Mouse (Mus musculus) neural tube, embryonic 12.5 days (tissue): Measurements from ENCODE around the gene Prr19. TPM values are rescaled to one million over a fixed set of nuclear protein-coding genes. Genes with fewer than 3 reads are reported as not detected.

Experiments used
- ATAC-seq: fragments of 200-750 bp; cut with Nextera tagmentation; 2 replicates; pipeline ENCODE4 v1.8.0; 2017; ENCODE audit warnings: low read depth, mild to moderate bottlenecking, moderate TSS enrichment, moderate library complexity; ENCODE audit not compliant: low FRiP score
- H3K27ac ChIP-seq: fragments of 300-500 bp; sonication (generic); 2 replicates; pipeline ENCODE4 v1.5.1; 2016
- H3K27me3 ChIP-seq: fragments of 300-500 bp; sonication (generic); replicated peaks from 2 replicates; pipeline ENCODE4 v1.6.1; 2016; ENCODE audit warnings: mild to moderate bottlenecking
- H3K36me3 ChIP-seq: fragments of 300-500 bp; sonication (generic); 2 replicates; pipeline ENCODE4 v1.6.1; 2016; ENCODE audit warnings: mild to moderate bottlenecking
- H3K4me1 ChIP-seq: fragments of 300-500 bp; sonication (generic); 2 replicates; pipeline ENCODE4 v1.6.1; 2016
- H3K4me2 ChIP-seq: fragments of 300-500 bp; sonication (generic); replicated peaks from 2 replicates; pipeline ENCODE4 v1.6.1; 2016; ENCODE audit warnings: mild to moderate bottlenecking
- H3K4me3 ChIP-seq: fragments of 300-500 bp; sonication (generic); 2 replicates; pipeline ENCODE4 v1.5.1; 2016
- H3K9ac ChIP-seq: fragments of 300-500 bp; sonication (generic); 2 replicates; pipeline ENCODE4 v1.6.1; 2016; ENCODE audit warnings: mild to moderate bottlenecking
- H3K9me3 ChIP-seq: fragments of 300-500 bp; sonication (generic); 2 replicates; pipeline ENCODE4 v1.6.1; 2016; ENCODE audit warnings: mild to moderate bottlenecking
- WGBS: fragments of 180-500 bp; shearing (Covaris S2); methylation state at CpG from one replicate; pipeline ENCODE4 v1.1.7; 2016; 5-methylcytosine and 5-hydroxymethylcytosine counted together
- polyA plus RNA-seq: library from polyadenylated mRNA; unstranded; fragments of >200 nt; fragmentation: Nextera tagmentation; extraction: Ambion mirVana; gene quantifications from 2 replicates; pipeline ENCODE4 v1.2.1, GENCODE M21; 2016

The Prr19 gene
- polyA plus RNA-seq, 1 experiment from 2014 or later: 1.5 TPM

GRCm38 (mm10) chr7:25288011-25288410 is 13.2 kb upstream of the Prr19 start:
- Histone ChIP-seq H3K9me3 (0 out of 2 replicates have a peak, but pooled peaks cover 6% of the 10 kb centered on the region), H3K4me2 (no peak overlapping the region), H3K27ac (no peak overlapping the region), H3K9ac (no peak overlapping the region), H3K36me3 (peaks cover 85% of the 10 kb centered on the region), H3K4me1 (peaks cover 19% of the 10 kb centered on the region), H3K27me3 (no peaks in the 10 kb centered on the region), H3K4me3 (no peak overlapping the region)
- WGBS: 96% methylated on average over 12 of the region's 12 CpGs
- ATAC-seq: no peak

GRCm38 (mm10) chr7:25288721-25289120 is 12.5 kb upstream of the Prr19 start:
- H3K27me3 ChIP-seq: no peaks in the 10 kb centered on the region
- H3K27ac ChIP-seq: no peak overlapping the region
- no peak overlapping the region for H3K4me3 ChIP-seq
- 0 out of 2 replicates have a peak overlapping the region, but pooled peaks have one; percentile 5 for H3K9ac ChIP-seq
- H3K4me1 ChIP-seq: peaks cover 12% of the 10 kb centered on the region
- 0 out of 2 replicates have a peak, but pooled peaks cover 6% of the 10 kb centered on the region for H3K9me3 ChIP-seq
- peaks cover 92% of the 10 kb centered on the region for H3K36me3 ChIP-seq
- H3K4me2 ChIP-seq: no peak overlapping the region
- ATAC-seq: no peak
- 94% methylated on average over 3 of the region's 3 CpGs for WGBS

GRCm38 (mm10) chr7:25289925-25290324 is 11.3 kb upstream of the Prr19 start:
- no peaks in the 10 kb centered on the region for H3K27me3 ChIP-seq
- H3K9me3 ChIP-seq: 0 out of 2 replicates have a peak, but pooled peaks cover 6% of the 10 kb centered on the region
- H3K4me1 ChIP-seq: peaks cover under 1% of the 10 kb centered on the region; the same call in 1 of the 2 replicates
- no peak overlapping the region for H3K27ac ChIP-seq
- H3K4me3 ChIP-seq: no peak overlapping the region
- no peak overlapping the region for H3K4me2 ChIP-seq
- ATAC-seq: no peak
- H3K9ac ChIP-seq: no peak overlapping the region
- peaks cover 98% of the 10 kb centered on the region for H3K36me3 ChIP-seq
- 96% methylated on average over 3 of the region's 3 CpGs for WGBS

- peaks cover 6% of the 10 kb centered on the region; the same call in 1 of the 2 replicates for H3K4me1 ChIP-seq
- no peak for ATAC-seq
- WGBS: 100% methylated on average over 1 of the region's 1 CpGs
- H3K36me3 ChIP-seq: peaks cover 98% of the 10 kb centered on the region
- no peak overlapping the region for H3K9ac ChIP-seq
- H3K27ac ChIP-seq: no peak overlapping the region
- no peak overlapping the region for H3K4me2 ChIP-seq
- 0 out of 2 replicates have a peak, but pooled peaks cover 6% of the 10 kb centered on the region for H3K9me3 ChIP-seq
- H3K4me3 ChIP-seq: no peak overlapping the region
- no peaks in the 10 kb centered on the region for H3K27me3 ChIP-seq
Observed at GRCm38 (mm10) chr7:25290463-25290862, 10.7 kb upstream of the Prr19 start.

- no peak for ATAC-seq
- WGBS: 97% methylated on average over 2 of the region's 2 CpGs
- H3K9me3 ChIP-seq: 0 out of 2 replicates have a peak, but pooled peaks cover 6% of the 10 kb centered on the region
- H3K27ac ChIP-seq: no peak overlapping the region
- H3K4me1 ChIP-seq: peaks cover 10% of the 10 kb centered on the region
- H3K27me3 ChIP-seq: no peaks in the 10 kb centered on the region
- H3K4me3 ChIP-seq: no peak overlapping the region
- no peak overlapping the region for H3K9ac ChIP-seq
- H3K4me2 ChIP-seq: no peak overlapping the region
- H3K36me3 ChIP-seq: peaks cover 97% of the 10 kb centered on the region
Observed at GRCm38 (mm10) chr7:25290911-25291310, 10.3 kb upstream of the Prr19 start.

GRCm38 (mm10) chr7:25292107-25292506 is 9.1 kb upstream of the Prr19 start:
- 71% methylated on average over 7 of the region's 7 CpGs for WGBS
- no peak overlapping the region for H3K27ac ChIP-seq
- no peak for ATAC-seq
- H3K27me3 ChIP-seq: no peaks in the 10 kb centered on the region
- peaks cover 87% of the 10 kb centered on the region for H3K36me3 ChIP-seq
- H3K4me2 ChIP-seq: no peak overlapping the region
- H3K9me3 ChIP-seq: 0 out of 2 replicates have a peak, but pooled peaks cover 6% of the 10 kb centered on the region
- H3K4me3 ChIP-seq: no peak overlapping the region
- peaks cover 20% of the 10 kb centered on the region for H3K4me1 ChIP-seq
- no peak overlapping the region for H3K9ac ChIP-seq

- Histone ChIP-seq H3K4me1 (peaks cover 22% of the 10 kb centered on the region), H3K4me2 (no peak overlapping the region), H3K36me3 (peaks cover 76% of the 10 kb centered on the region), H3K4me3 (no peak overlapping the region), H3K9ac (0 out of 2 replicates have a peak overlapping the region, but pooled peaks have one; percentile 21), H3K9me3 (0 out of 2 replicates have a peak, but pooled peaks cover 6% of the 10 kb centered on the region), H3K27me3 (no peaks in the 10 kb centered on the region), H3K27ac (no peak overlapping the region)
- 77% methylated on average over 10 of the region's 10 CpGs for WGBS
- ATAC-seq: no peak
Observed at GRCm38 (mm10) chr7:25293191-25293739, 7.9 kb upstream of the Prr19 start.

- H3K4me3 ChIP-seq: no peak overlapping the region
- 0 out of 2 replicates have a peak, but pooled peaks cover 5% of the 10 kb centered on the region for H3K9me3 ChIP-seq
- H3K4me2 ChIP-seq: no peak overlapping the region
- no peak overlapping the region for H3K9ac ChIP-seq
- H3K27ac ChIP-seq: no peak overlapping the region
- H3K27me3 ChIP-seq: no peaks in the 10 kb centered on the region
- H3K4me1 ChIP-seq: peaks cover 26% of the 10 kb centered on the region
- 91% methylated on average over 4 of the region's 4 CpGs for WGBS
- ATAC-seq: no peak
- peaks cover 64% of the 10 kb centered on the region for H3K36me3 ChIP-seq
Observed at GRCm38 (mm10) chr7:25294495-25294894, 6.7 kb upstream of the Prr19 start.

- Histone ChIP-seq H3K4me1 (peaks cover 26% of the 10 kb centered on the region), H3K4me2 (peak overlapping the region; percentile 20)
Observed at GRCm38 (mm10) chr7:25294960-25295722, 6.1 kb upstream of the Prr19 start.

GRCm38 (mm10) chr7:25296945-25297453 is 4.2 kb upstream of the Prr19 start:
- Histone ChIP-seq H3K4me3 (peak overlapping the region; percentile 71), H3K4me1 (peaks cover 26% of the 10 kb centered on the region), H3K4me2 (peak overlapping the region; percentile 71), H3K9me3 (no peaks in the 10 kb centered on the region), H3K9ac (peak overlapping the region; percentile 76), H3K27me3 (no peaks in the 10 kb centered on the region), H3K36me3 (peaks cover 39% of the 10 kb centered on the region), H3K27ac (peak overlapping the region; percentile 93)
- WGBS: 1% methylated on average over 21 of the region's 21 CpGs
- peak; percentile 0; the same call in 1 of the 2 replicates for ATAC-seq

More at GRCm38 (mm10) chr7:25294960-25295722, 6.1 kb upstream of the Prr19 start:
- no peaks in the 10 kb centered on the region for H3K27me3 ChIP-seq
- no peaks in the 10 kb centered on the region for H3K9me3 ChIP-seq
- H3K27ac ChIP-seq: no peak overlapping the region
- no peak for ATAC-seq
- no peak overlapping the region for H3K4me3 ChIP-seq
- H3K9ac ChIP-seq: no peak overlapping the region
- WGBS: 88% methylated on average over 12 of the region's 12 CpGs
- H3K36me3 ChIP-seq: peaks cover 57% of the 10 kb centered on the region

GRCm38 (mm10) chr7:25297454-25298325 is 3.5 kb upstream of the Prr19 start, which contains the start of gene Pafah1b3:
Gene Pafah1b3 (minus strand): TSS chr7:25297986.
- H3K27me3 ChIP-seq: no peaks in the 10 kb centered on the region
- H3K27ac ChIP-seq: peak within 1 kb of the TSS; percentile 93
- WGBS: under 1% methylated on average over 52 of the region's 52 CpGs
- H3K36me3 ChIP-seq: peaks cover 32% of the 10 kb centered on the region
- peak within 1 kb of the TSS; percentile 76 for H3K9ac ChIP-seq
- H3K4me3 ChIP-seq: peak within 1 kb of the TSS; percentile 71
- no peaks in the 10 kb centered on the region for H3K9me3 ChIP-seq
- H3K4me2 ChIP-seq: peak within 1 kb of the TSS; percentile 71
- peaks cover 26% of the 10 kb centered on the region for H3K4me1 ChIP-seq
- ATAC-seq: peak; percentile 92
